Mouse (Mus musculus) C2C12 (cell line): ENCODE measurements around the gene Rhoq. TPM values are rescaled to one million over a fixed set of nuclear protein-coding genes. Genes with fewer than 3 reads are reported as not detected.

Experiments
- H3K27me3 ChIP-seq: one replicate; pipeline ENCODE4 v1.6.1; 2011; ENCODE audit not compliant: control insufficient read depth, insufficient read depth, insufficient read length
- H3K36me3 ChIP-seq: one replicate; pipeline ENCODE4 v1.6.1; 2011; ENCODE audit not compliant: control insufficient read depth, insufficient read depth
- H3K4me3 ChIP-seq: one replicate; pipeline ENCODE4 v1.5.1; 2011; ENCODE audit warnings: mild to moderate bottlenecking, control low read depth; ENCODE audit not compliant: poor library complexity, insufficient read depth, severe bottlenecking
- H3K79me2 ChIP-seq: one replicate; pipeline ENCODE4 v1.6.1; 2011; ENCODE audit not compliant: control insufficient read depth, insufficient read depth
- H3K79me3 ChIP-seq: one replicate; pipeline ENCODE4 v1.6.1; 2011; ENCODE audit warnings: low read depth, control low read depth
- H3ac ChIP-seq: one replicate; pipeline ENCODE3; 2011; ENCODE audit warnings: low read depth; ENCODE audit not compliant: control insufficient read depth, insufficient read length
- CEBPB ChIP-seq: IDR thresholded peaks from one replicate; pipeline ENCODE4 v1.6.1; 2011; ENCODE audit warnings: low read depth, mild to moderate bottlenecking, control low read depth, moderate library complexity
- CTCF ChIP-seq: IDR thresholded peaks from one replicate; pipeline ENCODE4 v1.5.1; 2011; ENCODE audit not compliant: control insufficient read depth, insufficient read depth, insufficient read length
- FOSL1 ChIP-seq: IDR thresholded peaks from one replicate; pipeline ENCODE4 v1.8.0; 2011; ENCODE audit warnings: mild to moderate bottlenecking, low read length; ENCODE audit not compliant: poor library complexity, insufficient read depth, severe bottlenecking
- MAX ChIP-seq: IDR thresholded peaks from one replicate; pipeline ENCODE4 v1.6.1; 2011; ENCODE audit warnings: mild to moderate bottlenecking, control low read depth
- MYOD1 ChIP-seq: IDR thresholded peaks from one replicate; pipeline ENCODE4 v1.6.1; 2011; ENCODE audit warnings: low read depth; ENCODE audit not compliant: control insufficient read depth, insufficient read length
- MYOG ChIP-seq: IDR thresholded peaks from one replicate; pipeline ENCODE4 v1.6.1; 2011; ENCODE audit not compliant: control insufficient read depth, insufficient read length; ENCODE audit errors: extremely low read depth
- USF1 ChIP-seq: IDR thresholded peaks from one replicate; pipeline ENCODE4 v1.6.1; 2011; ENCODE audit warnings: low read depth, mild to moderate bottlenecking, control low read depth, moderate library complexity
- polyA plus RNA-seq: library from polyadenylated mRNA; unstranded; fragments of >200 nt; fragmentation: generic; extraction: Trizol; gene quantifications from one replicate; pipeline ENCODE4 v1.2.1, GENCODE M21; 2012; ENCODE audit warnings: missing spikeins

Gene Rhoq
- polyA plus RNA-seq, 1 experiment = 10.5 TPM

- Histone ChIP-seq H3K36me3 (peaks cover 11% of the 10 kb centered on the region), H3K27me3 (no peaks in the 10 kb centered on the region), H3K79me3 (peaks cover 6% of the 10 kb centered on the region), H3K4me3 (no peak overlapping the region), H3ac (no peak overlapping the region), H3K79me2 (peaks cover 68% of the 10 kb centered on the region)
- TF ChIP-seq MYOG (no peak), MAX (no peak), CEBPB (no peak), FOSL1 (no peak), MYOD1 (no peak), USF1 (no peak), CTCF (no peak)
These were observed 4.9 kb downstream of the Rhoq start for GRCm38 (mm10) chr17:86967536-86968525.

- H3K79me2 ChIP-seq = peaks cover 67% of the 10 kb centered on the region
These were observed 5.7 kb downstream of the Rhoq start for GRCm38 (mm10) chr17:86968581-86968980.

GRCm38 (mm10) chr17:86969582-86969981, 6.7 kb downstream of the Rhoq start:
- peaks cover 11% of the 10 kb centered on the region for H3K36me3 ChIP-seq
- H3K79me2 ChIP-seq = peaks cover 59% of the 10 kb centered on the region
- no peaks in the 10 kb centered on the region for H3K27me3 ChIP-seq
- TF ChIP-seq CTCF (no peak), MAX (no peak), MYOG (no peak), CEBPB (no peak), MYOD1 (no peak), USF1 (no peak), FOSL1 (no peak)
- H3K79me3 ChIP-seq = peaks cover 6% of the 10 kb centered on the region
- H3ac ChIP-seq = no peak overlapping the region
- H3K4me3 ChIP-seq = no peak overlapping the region

More at GRCm38 (mm10) chr17:86968581-86968980, 5.7 kb downstream of the Rhoq start:
- H3K4me3 ChIP-seq = no peak overlapping the region
- peaks cover 6% of the 10 kb centered on the region for H3K79me3 ChIP-seq
- peaks cover 11% of the 10 kb centered on the region for H3K36me3 ChIP-seq
- no peak for TF ChIP-seq MYOG
- H3ac ChIP-seq = no peak overlapping the region
- no peaks in the 10 kb centered on the region for H3K27me3 ChIP-seq

- TF ChIP-seq MAX (no peak), CEBPB (no peak), FOSL1 (no peak)
- Histone ChIP-seq H3K36me3 (peaks cover 11% of the 10 kb centered on the region), H3K79me3 (peaks cover 6% of the 10 kb centered on the region), H3ac (no peak overlapping the region), H3K4me3 (no peak overlapping the region), H3K27me3 (no peaks in the 10 kb centered on the region), H3K79me2 (peaks cover 54% of the 10 kb centered on the region)
These were observed 7.3 kb downstream of the Rhoq start for GRCm38 (mm10) chr17:86970026-86970750.

- no peak overlapping the region for H3K4me3 ChIP-seq
- TF ChIP-seq USF1 (no peak), MAX (no peak), CEBPB (no peak), MYOD1 (no peak), CTCF (no peak), FOSL1 (no peak), MYOG (no peak)
- peaks cover 5% of the 10 kb centered on the region for H3K79me3 ChIP-seq
- H3K79me2 ChIP-seq = peaks cover 45% of the 10 kb centered on the region
- H3ac ChIP-seq = no peak overlapping the region
- H3K27me3 ChIP-seq = no peaks in the 10 kb centered on the region
- peaks cover 9% of the 10 kb centered on the region for H3K36me3 ChIP-seq
These were observed 8.2 kb downstream of the Rhoq start for GRCm38 (mm10) chr17:86971036-86971435.
